Mouse (Mus musculus): ENCODE measurements at regions not wholly inside any gene's neighbourhood (a gene's known extent, or its start where the extent isn't known, plus 50 kb on each side); places are given as distances from the start of the nearest gene placed in this dataset.

DNA sequence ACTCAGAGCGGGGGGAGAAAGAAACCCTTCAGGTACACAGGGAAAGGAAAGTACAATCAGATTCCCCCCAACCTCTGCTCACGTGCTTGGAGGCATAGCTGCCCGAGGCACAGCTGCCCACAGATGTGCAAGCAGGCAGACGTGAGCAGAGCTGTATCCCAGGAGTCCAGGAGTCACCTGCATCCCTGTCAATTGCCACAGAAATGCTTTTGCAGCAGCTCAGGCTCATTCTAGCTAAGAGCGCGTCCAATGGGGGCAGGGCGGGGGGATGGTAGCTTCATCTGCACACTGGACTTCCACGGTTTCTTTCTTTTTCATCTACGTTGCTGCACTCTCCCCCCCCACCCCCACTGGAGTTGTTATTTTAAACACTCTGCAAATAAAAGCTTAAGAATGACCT lies 66.0 kb upstream of the Fat4 start:
- peak; percentile 52 for DNase-seq

DNA sequence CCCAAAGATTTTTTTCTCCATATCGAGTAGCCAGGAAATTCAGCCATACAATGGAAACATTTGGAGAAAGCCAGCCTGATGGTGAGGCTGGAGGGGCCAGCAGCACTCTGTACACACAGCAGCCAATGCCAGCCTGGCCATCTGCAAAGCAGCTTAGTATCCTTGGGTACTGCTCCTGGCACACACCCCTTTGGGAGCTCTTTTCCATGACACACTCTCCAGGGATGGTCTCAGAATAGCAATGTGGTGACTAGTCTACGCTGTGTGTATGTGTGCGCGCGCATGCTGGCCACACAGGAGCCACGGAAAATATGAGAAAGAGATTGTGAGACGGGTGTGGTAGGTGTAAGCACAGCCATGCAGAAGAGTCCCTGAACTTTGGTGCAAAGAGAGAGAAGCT lies 66.4 kb upstream of the Fat4 start:
- DNase-seq = no peak

DNA sequence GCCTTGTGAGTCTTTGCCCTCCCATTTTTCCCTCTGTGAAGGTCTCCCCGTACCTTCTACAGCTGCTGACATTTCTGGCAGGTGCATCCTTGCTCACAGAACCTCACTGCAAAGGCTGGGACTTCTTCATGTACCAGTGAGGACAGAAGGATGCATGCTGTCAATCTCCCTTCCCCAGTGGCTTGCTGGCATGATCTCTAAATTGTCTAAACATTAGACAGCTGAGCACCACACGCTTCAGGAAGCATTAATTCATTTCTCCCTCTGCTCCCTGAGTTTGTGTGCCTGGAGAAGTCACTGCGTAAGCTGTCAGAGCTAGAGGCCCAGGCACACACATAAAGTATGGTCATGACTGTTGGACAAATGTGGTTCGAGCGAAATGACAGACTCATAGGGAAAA lies 69.1 kb upstream of the Fat4 start:
- no peak for DNase-seq

DNA sequence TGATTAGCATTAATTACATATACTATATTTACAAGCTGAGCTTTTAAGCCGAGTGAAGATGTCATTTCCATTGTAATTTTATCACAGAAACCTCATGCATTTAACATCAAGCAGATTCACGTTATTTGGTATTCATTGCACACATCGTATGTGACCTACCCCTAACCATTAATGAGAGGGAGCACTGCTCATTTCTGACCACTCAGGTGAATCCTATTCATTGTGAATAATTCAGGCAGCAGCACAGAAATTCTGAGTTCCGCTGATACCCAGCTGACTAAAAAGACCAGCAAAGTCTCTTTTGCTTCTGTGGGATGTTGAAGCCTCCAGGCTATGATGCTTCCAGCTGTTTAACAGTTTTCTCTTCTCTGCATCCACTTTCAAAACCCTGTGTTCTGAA lies 74.3 kb upstream of the Fat4 start:
- no peak for DNase-seq

DNA sequence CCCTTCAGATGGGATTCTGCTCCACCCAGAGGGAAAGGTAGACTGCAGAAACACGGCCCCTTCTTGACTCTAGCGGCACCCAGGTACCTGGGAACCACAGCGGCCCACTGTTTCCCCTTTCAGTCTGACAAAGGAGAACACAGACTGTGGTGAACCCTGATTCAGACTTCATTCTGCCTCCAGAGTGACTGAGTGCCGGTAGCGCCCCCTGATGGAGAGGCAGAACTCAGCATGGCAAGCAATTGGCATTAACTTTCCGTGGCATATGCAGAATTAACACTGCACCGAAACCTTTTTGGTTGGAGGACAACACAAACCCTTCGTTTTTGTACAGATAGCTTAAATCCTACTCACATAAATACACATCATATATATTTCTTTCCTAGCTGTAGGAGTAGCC lies 75.1 kb upstream of the Fat4 start:
- no peak for DNase-seq

DNA sequence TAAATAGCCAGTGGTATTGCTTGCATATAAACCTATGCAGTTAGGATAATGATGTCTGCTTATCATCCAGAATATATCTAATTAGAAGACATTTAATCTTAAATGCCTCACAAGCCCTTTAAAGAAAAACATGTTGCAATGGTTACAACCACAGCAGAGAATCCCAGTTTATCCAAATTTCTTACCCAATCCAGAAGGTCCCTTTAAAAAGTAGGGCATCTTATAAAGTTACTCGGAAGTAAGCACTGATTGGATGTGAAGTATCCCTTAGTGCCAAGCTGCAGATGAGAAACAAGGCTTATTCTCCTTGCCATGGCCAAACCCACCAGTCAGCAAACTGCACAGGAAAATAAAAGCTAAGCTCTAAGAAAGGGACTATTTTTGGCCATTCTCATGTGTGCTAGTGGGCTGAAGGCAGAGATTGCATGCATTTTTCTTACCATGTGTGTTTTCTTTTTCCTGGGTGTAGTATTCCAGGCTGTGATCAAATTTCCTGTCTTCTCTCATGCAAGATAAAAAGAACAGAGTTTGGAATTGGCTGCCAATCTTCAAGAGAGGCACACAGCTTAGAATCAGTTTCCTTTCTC lies 80.2 kb upstream of the Fat4 start:
- DNase-seq = no peak

DNA sequence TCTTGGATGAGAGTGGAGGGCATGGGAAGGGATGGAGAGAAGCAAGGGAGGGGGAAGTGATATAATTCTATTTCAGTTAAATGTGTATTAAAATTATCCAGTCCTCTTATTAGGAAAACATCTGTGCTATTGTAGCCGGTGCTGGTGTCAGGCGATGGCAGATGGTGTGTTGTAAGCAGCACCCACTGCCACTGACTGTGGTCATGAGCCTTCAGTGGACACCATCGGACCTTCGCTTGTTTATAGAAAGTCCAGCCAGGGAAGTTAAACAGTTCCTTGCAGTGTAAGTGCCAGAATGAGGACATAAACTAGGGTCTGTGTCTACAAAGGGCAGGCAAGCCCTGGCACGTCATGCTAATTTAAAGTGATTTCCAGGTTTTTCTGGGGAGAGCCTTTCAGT lies 80.7 kb upstream of the Fat4 start:
- no peak for DNase-seq

DNA sequence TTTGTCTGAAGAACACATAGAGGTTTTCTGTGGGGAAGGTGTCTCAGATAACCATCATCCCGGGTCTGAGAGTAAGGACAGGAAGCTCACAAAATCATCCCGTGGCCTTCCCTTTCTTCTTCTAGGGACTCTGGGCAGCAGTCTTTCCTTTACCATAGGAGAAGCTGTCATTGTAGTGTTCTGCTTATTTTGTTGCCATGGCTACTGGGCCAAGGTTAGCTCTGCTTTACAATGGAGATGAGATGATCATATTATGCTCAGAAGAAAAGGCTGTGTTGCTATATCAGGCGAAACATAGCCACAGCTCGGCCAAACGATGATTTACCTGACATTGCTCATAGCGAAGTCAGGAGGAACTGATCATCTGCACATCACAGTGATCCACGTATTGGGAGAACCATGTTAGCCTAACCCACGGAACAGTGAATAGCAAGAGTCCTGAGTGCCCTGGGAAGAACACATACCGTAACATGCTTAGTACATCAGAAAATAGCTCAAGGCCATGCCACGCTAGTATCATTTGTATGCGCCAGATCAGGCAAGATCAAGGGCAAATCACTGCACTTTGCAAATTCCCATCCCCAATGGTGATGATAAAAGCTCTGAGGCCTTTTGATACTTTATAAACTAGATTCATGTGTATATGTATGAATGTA lies 91.0 kb upstream of the Fat4 start:
- DNase-seq = no peak

DNA sequence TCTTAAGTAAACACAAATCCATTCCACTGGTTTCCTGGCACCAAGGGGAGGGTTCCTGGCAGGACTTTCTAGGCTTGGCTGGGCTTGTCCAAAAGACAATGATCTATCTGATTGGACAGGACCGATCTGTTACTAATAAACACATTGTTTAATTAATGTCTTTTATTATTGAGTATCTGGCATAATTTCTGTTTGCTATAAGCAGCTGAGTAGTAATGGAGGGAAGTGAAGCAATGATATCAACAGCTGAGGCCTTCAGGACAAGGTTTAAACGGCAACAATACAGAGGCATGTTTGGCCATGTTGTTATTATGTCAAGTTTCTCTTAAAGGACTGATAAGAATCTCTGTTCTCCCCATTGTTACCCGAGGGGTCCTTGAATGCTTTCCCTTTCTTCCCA lies 93.5 kb upstream of the Fat4 start:
- no peak for DNase-seq

DNA sequence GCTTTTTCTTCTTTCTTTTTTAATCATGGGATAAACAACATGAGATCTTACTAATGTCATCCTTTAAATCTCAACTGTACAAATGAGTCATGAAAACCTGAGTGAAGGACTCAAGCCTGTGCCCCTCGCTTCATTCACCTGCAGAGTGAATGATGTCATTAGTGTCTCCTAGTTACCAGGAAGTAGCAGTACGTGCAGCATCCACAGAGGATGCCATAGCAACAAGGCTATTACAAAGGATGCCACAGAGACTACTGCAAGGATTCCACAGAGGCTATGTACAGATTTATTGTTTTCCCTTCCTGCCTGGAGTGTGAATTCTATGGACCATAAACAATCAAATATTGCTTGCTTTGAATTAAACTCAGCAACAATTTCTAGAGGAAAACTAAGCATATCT lies 98.0 kb upstream of the Fat4 start:
- DNase-seq = no peak

DNA sequence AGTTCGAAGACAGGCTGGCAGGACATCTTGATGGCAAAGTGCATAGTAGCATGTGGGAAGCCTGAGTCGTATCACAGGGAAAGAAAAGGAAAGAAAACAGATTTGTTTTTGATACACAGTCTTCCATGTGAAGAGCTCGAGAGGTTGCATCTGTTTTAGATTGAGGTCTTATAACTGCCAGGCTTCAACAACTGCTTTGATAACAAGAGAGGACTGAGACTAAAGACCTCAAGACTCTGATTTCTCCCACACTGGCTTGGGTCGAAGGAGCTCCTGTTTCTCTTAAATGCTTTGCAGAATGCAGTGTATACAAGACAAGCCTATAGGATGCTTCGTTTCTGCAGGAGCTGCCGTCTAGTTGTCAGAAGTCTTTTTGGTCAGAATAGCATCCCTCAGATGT lies 103.0 kb upstream of the Fat4 start:
- no peak for DNase-seq

DNA sequence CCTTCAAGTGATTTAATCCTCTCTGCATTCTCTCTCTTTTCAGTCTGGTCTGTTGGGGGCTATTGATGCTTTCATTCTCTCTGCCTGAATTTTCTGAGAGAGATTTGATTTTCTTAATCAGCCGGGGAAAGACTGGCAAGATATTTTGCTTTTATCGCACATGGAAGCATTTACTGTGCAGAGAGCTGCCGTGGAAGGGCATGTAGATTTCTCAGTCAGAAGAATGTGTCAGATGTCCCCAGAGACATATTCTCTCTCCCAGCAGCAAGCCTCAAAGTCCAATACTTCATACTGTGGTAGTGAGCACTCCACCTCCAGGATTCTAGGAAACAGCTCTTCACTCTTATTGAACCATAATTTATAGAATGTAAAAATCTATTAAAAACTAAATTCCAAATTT lies 103.7 kb upstream of the Fat4 start:
- DNase-seq = no peak

DNA sequence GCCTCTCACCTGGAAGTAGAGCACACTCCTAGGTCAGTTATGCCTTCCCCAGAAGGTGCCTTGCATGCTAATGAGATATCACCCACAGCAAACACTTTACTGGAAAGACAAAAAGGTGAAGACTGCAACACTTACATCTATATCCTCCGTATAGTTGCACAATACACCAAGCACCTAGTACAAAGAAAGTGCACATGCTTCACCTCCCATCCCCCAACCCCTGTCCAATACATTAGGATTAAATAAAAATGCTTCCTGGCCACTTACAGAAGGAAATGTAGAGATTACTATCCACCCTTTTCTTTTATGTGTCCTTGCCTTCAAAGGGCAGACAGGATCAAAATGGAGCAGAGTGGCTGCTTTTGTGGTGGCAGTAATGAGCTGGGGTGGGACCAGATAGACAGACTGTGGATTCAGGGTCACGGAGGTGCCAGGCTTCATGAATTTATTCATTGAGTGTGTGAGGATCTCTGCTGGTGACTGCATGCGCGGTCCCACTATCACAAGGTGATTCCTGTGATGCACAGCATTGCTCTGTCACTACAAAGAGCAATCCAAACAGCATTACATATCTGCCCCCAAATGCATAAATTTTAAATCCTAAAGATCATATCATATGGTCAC lies 109.9 kb upstream of the Fat4 start:
- DNase-seq = peak; percentile 29

DNA sequence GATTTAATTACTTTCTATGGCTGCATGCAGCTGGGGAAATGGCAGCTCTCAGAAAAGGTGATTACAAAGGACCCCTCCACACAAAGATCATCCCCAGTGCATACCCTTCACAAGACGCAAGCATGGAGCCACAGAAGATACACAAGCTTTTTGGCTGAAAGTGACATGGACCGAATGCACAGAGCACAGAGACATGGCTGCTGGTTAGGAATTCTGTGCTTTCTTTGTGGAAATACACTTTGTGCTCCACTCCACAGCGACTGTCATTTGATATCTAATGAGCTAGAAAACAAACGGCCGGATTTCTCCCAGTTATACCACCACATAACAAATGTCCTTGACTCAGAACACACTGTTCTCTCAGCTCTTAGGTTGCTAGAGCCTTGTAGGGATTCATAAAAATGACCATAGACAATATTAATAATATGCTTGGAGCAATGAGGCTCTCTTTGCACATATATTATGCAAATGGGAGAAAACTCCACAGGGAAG lies 132.1 kb upstream of the Fat4 start:
- DNase-seq = no peak

DNA sequence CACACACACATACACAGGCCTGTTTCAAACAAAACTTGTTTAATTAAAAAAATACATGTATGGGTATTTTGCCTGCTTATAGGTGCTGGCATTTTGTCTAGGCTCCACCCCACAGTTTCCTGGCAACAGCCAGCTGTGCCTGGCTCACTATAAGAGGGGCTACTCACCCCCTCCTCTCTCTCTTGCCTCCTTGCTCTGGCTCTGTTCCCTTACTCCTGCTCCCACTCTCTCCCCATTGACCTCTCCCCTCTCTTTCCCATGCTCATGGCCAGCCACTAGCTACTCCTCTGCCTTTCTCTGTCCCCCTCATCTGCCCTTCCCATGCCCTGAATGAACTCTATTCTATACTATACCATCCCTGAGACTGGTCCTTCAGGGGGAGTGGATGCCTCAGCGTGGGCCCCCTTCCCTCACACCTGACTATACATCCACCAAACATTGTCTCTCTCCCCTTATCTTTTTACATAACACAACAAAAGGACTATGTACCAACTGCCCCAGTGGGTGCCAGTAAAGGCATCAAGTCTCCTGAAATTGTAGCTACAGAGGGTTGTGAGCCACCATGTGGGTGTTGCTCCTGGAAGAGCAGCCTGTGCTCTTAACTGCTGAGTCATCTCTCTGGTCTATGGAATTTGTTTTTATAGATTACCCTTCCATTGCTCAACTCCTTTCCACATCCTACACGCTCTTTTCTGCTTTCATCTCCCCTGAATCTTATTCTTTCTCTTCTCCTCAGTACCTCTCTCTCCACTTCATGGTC lies 133.1 kb upstream of the Fat4 start:
- DNase-seq = no peak

DNA sequence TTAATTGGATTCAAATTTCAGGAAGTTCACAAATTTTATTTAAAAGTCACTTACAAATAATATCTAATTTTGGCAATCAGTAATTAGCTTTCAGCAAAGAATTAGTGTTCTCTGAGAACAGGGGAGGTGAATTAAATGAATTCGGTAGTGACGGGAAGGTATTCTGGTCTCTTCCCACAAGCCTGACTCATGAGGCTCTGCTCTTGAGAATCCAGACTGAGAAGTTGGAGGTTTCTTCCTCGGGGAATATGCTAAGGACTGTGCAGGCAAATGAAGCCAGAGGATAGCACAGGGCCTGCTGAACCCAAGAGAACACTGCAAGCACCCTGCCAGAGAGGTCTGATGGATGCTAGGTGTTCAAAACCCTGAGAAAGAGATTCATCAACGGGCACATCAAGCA lies 144.6 kb upstream of the Fat4 start:
- no peak for DNase-seq

DNA sequence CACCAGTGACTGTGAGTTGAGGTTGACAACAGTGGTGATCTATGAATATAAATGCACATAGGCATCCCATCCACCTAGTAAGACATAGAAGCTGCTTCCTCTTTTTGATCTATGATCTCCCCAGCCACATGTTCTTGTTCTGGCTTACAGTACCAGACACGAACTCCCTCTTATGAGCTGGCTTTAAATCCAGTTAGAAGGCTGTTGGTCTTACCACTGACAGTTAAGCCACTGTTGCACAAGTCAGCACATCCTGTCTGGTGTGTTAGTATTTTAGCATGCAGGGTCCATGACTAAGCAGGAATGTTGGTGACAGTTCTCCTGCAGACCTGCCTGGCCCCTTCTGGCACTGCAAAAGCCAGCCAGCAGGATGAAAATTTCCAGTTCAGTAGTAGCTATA lies 164.1 kb upstream of the Fat4 start:
- DNase-seq = no peak

DNA sequence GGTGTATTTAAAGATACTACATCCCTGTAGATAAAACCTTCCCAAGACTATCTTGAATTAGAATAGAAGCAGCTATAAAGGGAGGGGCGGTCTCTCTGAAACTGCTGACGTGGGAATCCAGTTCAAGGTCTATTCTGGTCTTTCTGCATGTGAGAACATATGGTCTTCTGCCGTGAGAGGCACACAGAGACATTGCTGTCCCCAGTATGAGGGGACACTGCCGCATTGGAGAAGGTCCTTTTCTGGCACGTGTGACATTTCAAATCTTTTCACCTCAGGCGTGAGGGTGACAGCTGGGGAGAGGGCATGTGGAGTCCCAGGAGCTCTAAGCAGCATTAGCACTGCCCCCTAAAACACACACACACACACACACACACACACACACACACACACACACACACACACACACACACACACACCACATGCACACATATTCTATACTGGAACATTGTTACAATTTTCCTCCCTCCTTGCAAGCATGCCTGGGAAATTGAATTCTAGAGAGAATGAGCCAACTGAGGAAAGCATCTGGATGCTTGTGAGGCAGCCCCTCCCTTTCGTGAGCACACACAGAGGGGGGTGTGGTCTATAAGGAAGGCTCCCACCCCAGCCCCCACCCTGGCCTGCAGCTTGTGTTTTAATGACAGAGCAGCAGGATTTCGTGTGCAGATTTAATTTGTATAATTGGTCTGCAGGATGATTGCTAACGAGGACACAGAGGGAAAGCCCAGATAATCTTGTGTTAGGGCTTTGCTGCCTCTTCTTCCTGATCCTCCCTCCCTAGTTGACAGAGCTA lies 174.5 kb upstream of the Fat4 start:
- peak; percentile 56 for DNase-seq

DNA sequence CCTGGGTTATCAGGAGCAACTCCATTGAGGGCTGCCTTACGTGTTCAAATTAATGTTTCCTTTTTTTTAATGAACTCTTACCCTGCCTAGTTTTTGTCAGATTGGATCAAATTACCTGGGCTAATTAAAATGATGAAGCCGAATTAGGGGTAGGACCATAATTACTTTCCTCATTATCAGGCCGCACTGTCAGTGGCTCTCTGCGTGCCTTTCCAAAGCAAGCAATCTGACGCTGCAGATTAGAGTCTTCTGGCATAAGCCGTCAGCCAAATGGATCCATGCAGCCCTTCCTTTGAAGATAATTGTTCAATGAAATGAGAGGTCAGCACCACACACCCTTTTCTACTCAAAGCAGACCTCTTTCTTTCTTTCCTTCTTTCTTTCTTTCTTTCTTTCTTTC lies 175.5 kb upstream of the Fat4 start:
- DNase-seq = peak; percentile 38

DNA sequence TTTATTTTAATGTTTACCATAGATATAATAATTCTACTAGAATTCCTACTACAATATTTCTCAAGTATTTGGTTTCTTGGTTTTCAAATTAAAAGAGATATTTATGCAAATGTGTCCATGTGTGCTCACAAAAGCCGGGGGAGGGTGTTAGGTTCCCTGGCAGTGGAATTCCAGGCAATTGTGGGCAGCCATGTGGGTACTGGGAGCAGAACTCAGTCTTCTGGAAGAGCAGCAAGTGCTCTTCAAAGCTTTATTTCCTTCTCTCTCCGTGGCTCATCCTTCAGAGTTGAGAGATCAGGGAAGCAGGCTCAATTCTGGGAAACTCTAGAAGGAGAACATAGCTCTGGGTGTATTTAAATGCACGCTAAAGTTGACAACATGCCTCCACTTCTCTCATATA lies 178.8 kb upstream of the Fat4 start:
- DNase-seq = no peak

DNA sequence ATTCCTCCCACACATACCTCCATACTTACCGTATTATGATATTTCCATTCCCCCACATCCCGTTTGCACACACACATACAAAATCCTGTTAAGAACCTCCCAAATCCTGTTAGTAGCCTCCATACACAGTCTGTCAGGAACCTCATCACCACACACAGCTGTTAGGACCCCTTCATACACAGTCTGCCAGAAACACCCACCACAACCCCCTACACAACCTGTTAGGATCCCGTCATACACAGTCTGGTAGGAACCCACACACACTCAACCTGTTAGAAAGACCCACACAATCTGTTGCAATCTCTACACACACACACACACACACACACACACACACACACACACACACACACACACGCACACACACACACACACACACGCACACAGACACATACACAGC lies 187.5 kb upstream of the Fat4 start:
- DNase-seq = no peak

DNA sequence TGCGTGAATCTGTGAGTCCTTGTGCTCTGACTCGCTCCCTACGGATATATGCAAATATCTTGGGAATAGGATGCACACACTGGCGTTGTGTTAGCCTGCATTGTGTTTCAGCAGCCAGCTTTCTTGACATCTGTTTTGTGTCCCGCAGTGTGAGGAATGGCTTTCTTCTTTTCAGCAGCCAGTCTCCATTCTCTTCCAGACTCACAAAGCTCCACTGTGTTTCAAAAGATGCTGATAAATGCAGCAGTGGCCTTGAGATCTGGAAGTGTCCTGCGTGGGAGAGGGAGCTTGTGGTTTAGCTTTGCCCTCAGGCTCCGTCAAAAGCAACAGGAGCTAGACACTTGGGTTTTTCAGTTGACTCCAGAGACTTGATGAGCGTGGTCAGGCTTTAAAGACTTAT lies 188.9 kb upstream of the Fat4 start:
- DNase-seq = peak; percentile 66

DNA sequence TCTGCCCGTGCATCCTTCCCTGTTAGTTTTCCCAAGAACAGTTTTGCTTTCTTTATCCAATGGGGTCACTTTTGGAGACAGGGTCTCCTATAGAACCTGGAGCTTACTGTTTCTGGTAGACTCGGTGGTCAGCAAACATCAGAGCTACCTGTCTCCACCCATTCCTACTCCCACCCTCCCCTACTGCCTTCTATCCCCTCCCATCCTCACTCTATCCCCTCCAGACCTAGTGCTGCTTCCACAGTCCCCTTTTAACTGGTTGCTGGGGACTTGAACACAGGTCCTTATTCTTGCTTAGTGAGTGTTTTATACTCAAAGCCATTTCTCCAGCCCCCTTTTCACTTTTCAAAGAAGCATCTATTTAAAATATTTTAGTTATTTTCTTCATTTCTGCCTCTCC lies 189.4 kb upstream of the Fat4 start:
- DNase-seq = no peak

Measured in embryo, embryonic 11 days (tissue).